Mouse (Mus musculus): ENCODE results near the gene Smyd2.

DNA sequence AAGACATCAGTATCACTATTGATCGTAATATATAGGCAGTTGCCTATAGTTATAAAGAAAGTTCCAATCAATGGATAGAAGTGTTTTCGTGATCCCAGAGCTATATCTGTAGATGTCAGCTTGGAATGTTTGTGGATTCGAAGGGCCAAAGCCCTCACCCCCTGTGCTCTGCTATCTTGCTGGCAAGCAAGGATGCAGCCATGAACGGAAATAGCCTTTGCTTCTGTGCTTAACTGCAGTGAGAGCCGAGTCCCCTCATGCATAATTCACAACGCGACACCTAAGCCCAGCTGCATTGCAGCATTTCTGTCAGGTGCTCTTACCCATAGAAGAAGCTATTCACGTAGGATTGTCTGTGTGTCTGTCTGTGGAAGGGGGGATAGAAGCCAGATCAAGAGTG, 4.1 kb upstream of the Smyd2 start:
- TF ChIP-seq CTCF (IDR thresholded peaks at IDR 0.05; ENCODE audit: borderline replicate concordance, control insufficient read depth, extremely low read depth, insufficient read depth, low read length, poor library complexity) (no peak), POLR2A (IDR thresholded peaks at IDR 0.05; ENCODE audit: control insufficient read depth, extremely low read depth, insufficient read depth, low read length, poor library complexity) (no peak)

Measured in thymus, adult 2 months (tissue).